Mouse (Mus musculus): ENCODE data around the gene Cfap77. TPM values are rescaled to one million over a fixed set of nuclear protein-coding genes. Genes with fewer than 3 reads are reported as not detected.

Cfap77 gene
- polyA plus RNA-seq, 1 experiment from 2014 or later: 0.75 TPM

GRCm38 (mm10) chr2:28903871-28904270 is 151.0 kb downstream of the Cfap77 start:
- H3K27me3 ChIP-seq (replicated peaks; ENCODE audit: low read depth, poor library complexity, severe bottlenecking): peaks cover 86% of the 10 kb centered on the region
- 87% methylated on average over 5 of the region's 5 CpGs for WGBS

GRCm38 (mm10) chr2:28902291-28902690 is 152.6 kb downstream of the Cfap77 start:
- no peak for DNase-seq (ENCODE audit: low spot score)
- Histone ChIP-seq H3K27ac (replicated peaks) (no peak overlapping the region), H3K4me1 (no peaks in the 10 kb centered on the region; the same call in 1 of the 2 replicates), H3K27me3 (replicated peaks; ENCODE audit: low read depth, poor library complexity, severe bottlenecking) (peaks cover 70% of the 10 kb centered on the region), H3K36me3 (replicated peaks) (peaks cover 67% of the 10 kb centered on the region), H3K4me3 (no peak overlapping the region), H3K9me3 (no peaks in the 10 kb centered on the region)
- WGBS: 88% methylated on average over 8 of the region's 8 CpGs

More at GRCm38 (mm10) chr2:28903871-28904270, 151.0 kb downstream of the Cfap77 start:
- Histone ChIP-seq H3K9me3 (no peaks in the 10 kb centered on the region), H3K4me1 (peaks cover 14% of the 10 kb centered on the region), H3K27ac (replicated peaks) (no peak overlapping the region), H3K4me3 (no peak overlapping the region), H3K36me3 (replicated peaks) (peaks cover 53% of the 10 kb centered on the region)
- DNase-seq (ENCODE audit: low spot score): no peak

- no peak overlapping the region for H3K4me3 ChIP-seq
- H3K4me1 ChIP-seq: 0 out of 2 replicates have a peak, but pooled peaks cover 4% of the 10 kb centered on the region
- WGBS: 91% methylated on average over 4 of the region's 4 CpGs
- peaks cover 24% of the 10 kb centered on the region for H3K27me3 ChIP-seq (replicated peaks; ENCODE audit: low read depth, poor library complexity, severe bottlenecking)
- H3K27ac ChIP-seq (replicated peaks): no peak overlapping the region
- H3K9me3 ChIP-seq: no peaks in the 10 kb centered on the region
- no peak for DNase-seq (ENCODE audit: low spot score)
- peaks cover 89% of the 10 kb centered on the region for H3K36me3 ChIP-seq (replicated peaks)
Observed at GRCm38 (mm10) chr2:28897340-28897899, 157.4 kb downstream of the Cfap77 start.

GRCm38 (mm10) chr2:28895876-28896275 is 159.0 kb downstream of the Cfap77 start:
- no peak overlapping the region for H3K27ac ChIP-seq (replicated peaks)
- DNase-seq (ENCODE audit: low spot score): no peak
- 92% methylated on average over 7 of the region's 7 CpGs for WGBS
- H3K36me3 ChIP-seq (replicated peaks): peaks cover 94% of the 10 kb centered on the region
- H3K27me3 ChIP-seq (replicated peaks; ENCODE audit: low read depth, poor library complexity, severe bottlenecking): peaks cover 10% of the 10 kb centered on the region; the same call in 1 of the 2 replicates
- H3K4me3 ChIP-seq: no peak overlapping the region
- H3K4me1 ChIP-seq: 0 out of 2 replicates have a peak, but pooled peaks cover 4% of the 10 kb centered on the region
- H3K9me3 ChIP-seq: no peaks in the 10 kb centered on the region

GRCm38 (mm10) chr2:28893526-28893925 is 161.3 kb downstream of the Cfap77 start:
- H3K27ac ChIP-seq (replicated peaks): no peak overlapping the region
- H3K9me3 ChIP-seq: no peaks in the 10 kb centered on the region
- peaks cover 96% of the 10 kb centered on the region for H3K36me3 ChIP-seq (replicated peaks)
- no peaks in the 10 kb centered on the region for H3K27me3 ChIP-seq (replicated peaks; ENCODE audit: low read depth, poor library complexity, severe bottlenecking)
- H3K4me3 ChIP-seq: no peak overlapping the region
- DNase-seq (ENCODE audit: low spot score): no peak
- H3K4me1 ChIP-seq: 0 out of 2 replicates have a peak, but pooled peaks cover 4% of the 10 kb centered on the region
- 61% methylated on average over 6 of the region's 6 CpGs for WGBS

- Histone ChIP-seq H3K27me3 (replicated peaks; ENCODE audit: low read depth, poor library complexity, severe bottlenecking) (no peaks in the 10 kb centered on the region), H3K4me1 (0 out of 2 replicates have a peak, but pooled peaks cover 4% of the 10 kb centered on the region), H3K27ac (replicated peaks) (no peak overlapping the region), H3K4me3 (no peak overlapping the region), H3K9me3 (no peaks in the 10 kb centered on the region), H3K36me3 (replicated peaks) (peaks cover 96% of the 10 kb centered on the region)
- 41% methylated on average over 1 of the region's 1 CpGs for WGBS
- no peak for DNase-seq (ENCODE audit: low spot score)
Observed at GRCm38 (mm10) chr2:28892796-28893195, 162.1 kb downstream of the Cfap77 start.

- H3K27me3 ChIP-seq (replicated peaks; ENCODE audit: low read depth, poor library complexity, severe bottlenecking): no peaks in the 10 kb centered on the region
- WGBS: 85% methylated on average over 4 of the region's 4 CpGs
- peaks cover 83% of the 10 kb centered on the region for H3K36me3 ChIP-seq (replicated peaks)
Observed at GRCm38 (mm10) chr2:28884914-28885313, 170.0 kb downstream of the Cfap77 start.

GRCm38 (mm10) chr2:28882826-28883485 is 171.9 kb downstream of the Cfap77 start:
- Histone ChIP-seq H3K4me3 (no peak overlapping the region), H3K36me3 (replicated peaks) (peaks cover 79% of the 10 kb centered on the region), H3K4me1 (no peaks in the 10 kb centered on the region), H3K9me3 (no peaks in the 10 kb centered on the region), H3K27ac (replicated peaks) (no peak overlapping the region), H3K27me3 (replicated peaks; ENCODE audit: low read depth, poor library complexity, severe bottlenecking) (no peaks in the 10 kb centered on the region)
- 84% methylated on average over 6 of the region's 6 CpGs for WGBS
- DNase-seq (ENCODE audit: low spot score): no peak

More at GRCm38 (mm10) chr2:28884914-28885313, 170.0 kb downstream of the Cfap77 start:
- Histone ChIP-seq H3K4me1 (no peaks in the 10 kb centered on the region), H3K9me3 (no peaks in the 10 kb centered on the region), H3K27ac (replicated peaks) (no peak overlapping the region), H3K4me3 (no peak overlapping the region)
- DNase-seq (ENCODE audit: low spot score): no peak

- 94% methylated on average over 3 of the region's 3 CpGs for WGBS
- DNase-seq (ENCODE audit: low spot score): no peak
- no peaks in the 10 kb centered on the region for H3K27me3 ChIP-seq (replicated peaks; ENCODE audit: low read depth, poor library complexity, severe bottlenecking)
- no peak overlapping the region for H3K4me3 ChIP-seq
- H3K9me3 ChIP-seq: no peaks in the 10 kb centered on the region
- H3K27ac ChIP-seq (replicated peaks): no peak overlapping the region
- no peaks in the 10 kb centered on the region for H3K4me1 ChIP-seq
- peaks cover 79% of the 10 kb centered on the region for H3K36me3 ChIP-seq (replicated peaks)
Observed at GRCm38 (mm10) chr2:28882047-28882446, 172.8 kb downstream of the Cfap77 start.

- no peaks in the 10 kb centered on the region for H3K27me3 ChIP-seq (replicated peaks; ENCODE audit: low read depth, poor library complexity, severe bottlenecking)
- no peak overlapping the region for H3K4me3 ChIP-seq
- WGBS: 96% methylated on average over 3 of the region's 3 CpGs
- H3K4me1 ChIP-seq: no peaks in the 10 kb centered on the region
- peaks cover 80% of the 10 kb centered on the region for H3K36me3 ChIP-seq (replicated peaks)
- no peak overlapping the region for H3K27ac ChIP-seq (replicated peaks)
- H3K9me3 ChIP-seq: no peaks in the 10 kb centered on the region
- no peak for DNase-seq (ENCODE audit: low spot score)
Observed at GRCm38 (mm10) chr2:28881275-28881674, 173.6 kb downstream of the Cfap77 start.

Other genes starting within 250 kb of the Cfap77 start
- 23.8 and 24.1 TPM in 2 replicates for gene Gtf3c4, start 214.7 kb downstream of the Cfap77 start, polyA plus RNA-seq (2016; fragmentation: Nextera tagmentation; extraction: Ambion mirVana)
- 21.8 and 23.6 TPM in 2 replicates for gene Ddx31, start 214.7 kb downstream of the Cfap77 start, polyA plus RNA-seq (2016; fragmentation: Nextera tagmentation; extraction: Ambion mirVana)
- 1.2 and 1.4 TPM in 2 replicates for gene Barhl1, start 138.4 kb downstream of the Cfap77 start, polyA plus RNA-seq (2016; fragmentation: Nextera tagmentation; extraction: Ambion mirVana)
- 10.4 and 13.9 TPM in 2 replicates for gene Ttf1, start 5.2 kb upstream of the Cfap77 start, polyA plus RNA-seq (2016; fragmentation: Nextera tagmentation; extraction: Ambion mirVana)
- gene Setx, start 69.1 kb upstream of the Cfap77 start, polyA plus RNA-seq (2016; fragmentation: Nextera tagmentation; extraction: Ambion mirVana): 12.3 and 14.0 TPM in 2 replicates
- 0.69 and 1.4 TPM in 2 replicates for gene Ntng2, start 197.9 kb upstream of the Cfap77 start, polyA plus RNA-seq (2016; fragmentation: Nextera tagmentation; extraction: Ambion mirVana)

All from embryonic facial prominence, embryonic 10.5 days (tissue).